Mouse (Mus musculus) cortical plate, adult 2 months (tissue): Measurements from ENCODE around the gene Pigr.

ENCODE experiments used
- CTCF ChIP-seq: fragments of 200-500 bp; IDR thresholded peaks from 2 replicates; pipeline ENCODE4 v1.5.1; 2011; ENCODE audit warnings: mild to moderate bottlenecking, control low read depth, low read length; ENCODE audit not compliant: insufficient read depth; ENCODE audit errors: extremely low read depth
- POLR2A ChIP-seq: fragments of 200-500 bp; IDR thresholded peaks from 2 replicates; pipeline ENCODE4 v1.6.1; 2011; ENCODE audit warnings: mild to moderate bottlenecking, low read length, control low read depth; ENCODE audit not compliant: insufficient read depth; ENCODE audit errors: extremely low read depth

GRCm38 (mm10) chr1:130883146-130883545 lies 56.7 kb downstream of the Pigr start:
- TF ChIP-seq CTCF: no peak
- no peak for TF ChIP-seq POLR2A
